Mouse (Mus musculus): ENCODE results near the gene Kcmf1. TPM values are rescaled to one million over a fixed set of nuclear protein-coding genes. Genes with fewer than 3 reads are reported as not detected.
A peak's percentile ranks its signal among the peaks of the same experiment; 100 is the strongest.

Gene Kcmf1
- polyA plus RNA-seq, 1 experiment from 2014 or later = 45.4 TPM

DNA sequence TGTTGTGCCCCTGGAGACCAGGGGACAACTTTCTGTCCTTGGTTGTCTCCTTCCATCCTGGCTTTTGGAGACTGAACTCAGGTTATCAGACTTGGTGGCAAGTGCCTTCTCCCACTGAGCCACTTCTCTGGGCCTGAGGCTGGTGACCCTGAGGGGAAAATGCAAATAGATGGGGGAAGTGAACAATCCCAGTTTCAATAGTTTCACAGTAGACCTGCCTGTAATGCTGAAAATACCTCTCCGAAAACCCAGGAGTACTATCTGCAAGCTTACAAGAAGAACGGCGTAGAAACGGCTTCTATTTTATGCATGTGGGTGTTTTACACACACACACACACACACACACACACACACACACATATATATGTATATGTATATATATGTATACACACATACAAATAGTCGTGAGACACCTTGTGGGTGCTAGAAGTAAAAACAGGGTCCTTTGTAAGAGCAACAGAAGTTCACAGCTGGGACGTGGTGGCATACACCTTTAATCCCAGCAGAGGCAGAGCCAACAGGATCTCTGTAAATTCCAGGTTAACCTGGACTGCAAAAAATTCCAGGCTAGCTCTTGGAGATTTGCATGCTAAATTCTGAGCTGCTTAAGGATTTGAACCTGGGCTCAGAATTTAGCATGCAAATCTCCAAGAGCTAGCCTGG, 14.4 kb upstream of the Kcmf1 start:
- H3K4me2 ChIP-seq (ENCODE audit: low read depth, low read length) = no peak overlapping the region
- 77% methylated on average over 6 of the region's 6 CpGs for WGBS

DNA sequence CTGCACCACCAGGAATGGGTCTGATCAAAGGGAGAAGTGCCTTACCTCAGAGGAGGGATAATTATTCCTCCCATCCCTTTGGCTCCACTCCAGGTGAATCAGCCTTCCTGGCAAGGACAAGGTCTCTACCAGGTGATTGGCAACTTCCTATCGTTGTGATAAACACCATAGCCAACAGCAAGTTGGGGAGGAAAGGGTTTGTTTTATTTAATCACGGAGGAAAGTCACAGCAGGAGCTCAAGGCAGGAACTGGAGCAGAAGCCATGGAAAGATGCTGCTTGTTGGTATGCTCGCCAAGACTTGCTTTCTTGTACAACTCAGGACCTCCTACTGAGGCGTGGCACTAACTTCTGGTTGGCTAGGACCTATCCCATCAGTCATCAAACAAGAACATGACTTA, 11.5 kb upstream of the Kcmf1 start:
- WGBS = 51% methylated on average over 4 of the region's 4 CpGs
- no peaks in the 10 kb centered on the region for H3K27me3 ChIP-seq (replicated peaks; ENCODE audit: control insufficient read depth, insufficient read depth, low read length)
- no peak overlapping the region for H3K9ac ChIP-seq (ENCODE audit: low read depth, low read length)
- no peak overlapping the region for H3K4me2 ChIP-seq (ENCODE audit: low read depth, low read length)
- H3K36me3 ChIP-seq (ENCODE audit: control insufficient read depth, insufficient read depth, low read length) = no peaks in the 10 kb centered on the region
- no peaks in the 10 kb centered on the region for H3K4me1 ChIP-seq (ENCODE audit: control insufficient read depth, insufficient read depth, low read length)
- H3K9me3 ChIP-seq (ENCODE audit: control insufficient read depth, low read length) = no peaks in the 10 kb centered on the region
- H3K27ac ChIP-seq (replicated peaks; ENCODE audit: low read depth, low read length) = no peak overlapping the region
- no peak for ATAC-seq (ENCODE audit: low read depth)
- DNase-seq (ENCODE audit: low spot score) = no peak
- H3K4me3 ChIP-seq (ENCODE audit: low read depth, low read length) = no peak overlapping the region

More for the DNA sequence above, 14.4 kb upstream of the Kcmf1 start:
- Histone ChIP-seq H3K4me1 (ENCODE audit: control insufficient read depth, insufficient read depth, low read length) (no peaks in the 10 kb centered on the region), H3K27ac (replicated peaks; ENCODE audit: low read depth, low read length) (no peak overlapping the region), H3K36me3 (ENCODE audit: control insufficient read depth, insufficient read depth, low read length) (no peaks in the 10 kb centered on the region), H3K27me3 (replicated peaks; ENCODE audit: control insufficient read depth, insufficient read depth, low read length) (no peaks in the 10 kb centered on the region), H3K4me3 (ENCODE audit: low read depth, low read length) (no peak overlapping the region), H3K9ac (ENCODE audit: low read depth, low read length) (no peak overlapping the region), H3K9me3 (ENCODE audit: control insufficient read depth, low read length) (no peaks in the 10 kb centered on the region)
- ATAC-seq (ENCODE audit: low read depth) (no peak), DNase-seq (ENCODE audit: low spot score) (no peak)

GRCm38 (mm10) chr6:72902254-72902990, 2.6 kb upstream of the Kcmf1 start:
- no peaks in the 10 kb centered on the region for H3K9me3 ChIP-seq (ENCODE audit: control insufficient read depth, low read length)
- H3K9ac ChIP-seq (ENCODE audit: low read depth, low read length) = no peak overlapping the region
- no peak for DNase-seq (ENCODE audit: low spot score)
- no peak overlapping the region for H3K4me2 ChIP-seq (ENCODE audit: low read depth, low read length)
- no peaks in the 10 kb centered on the region for H3K27me3 ChIP-seq (replicated peaks; ENCODE audit: control insufficient read depth, insufficient read depth, low read length)
- ATAC-seq (ENCODE audit: low read depth) = no peak
- WGBS = 80% methylated on average over 6 of the region's 6 CpGs
- peaks cover 12% of the 10 kb centered on the region for H3K4me1 ChIP-seq (ENCODE audit: control insufficient read depth, insufficient read depth, low read length)
- H3K27ac ChIP-seq (replicated peaks; ENCODE audit: low read depth, low read length) = no peak overlapping the region
- H3K4me3 ChIP-seq (ENCODE audit: low read depth, low read length) = no peak overlapping the region
- no peaks in the 10 kb centered on the region for H3K36me3 ChIP-seq (ENCODE audit: control insufficient read depth, insufficient read depth, low read length)

- 50% methylated on average over 7 of the region's 7 CpGs for WGBS
Measured at GRCm38 (mm10) chr6:72900952-72901351, 1.2 kb upstream of the Kcmf1 start.

DNA sequence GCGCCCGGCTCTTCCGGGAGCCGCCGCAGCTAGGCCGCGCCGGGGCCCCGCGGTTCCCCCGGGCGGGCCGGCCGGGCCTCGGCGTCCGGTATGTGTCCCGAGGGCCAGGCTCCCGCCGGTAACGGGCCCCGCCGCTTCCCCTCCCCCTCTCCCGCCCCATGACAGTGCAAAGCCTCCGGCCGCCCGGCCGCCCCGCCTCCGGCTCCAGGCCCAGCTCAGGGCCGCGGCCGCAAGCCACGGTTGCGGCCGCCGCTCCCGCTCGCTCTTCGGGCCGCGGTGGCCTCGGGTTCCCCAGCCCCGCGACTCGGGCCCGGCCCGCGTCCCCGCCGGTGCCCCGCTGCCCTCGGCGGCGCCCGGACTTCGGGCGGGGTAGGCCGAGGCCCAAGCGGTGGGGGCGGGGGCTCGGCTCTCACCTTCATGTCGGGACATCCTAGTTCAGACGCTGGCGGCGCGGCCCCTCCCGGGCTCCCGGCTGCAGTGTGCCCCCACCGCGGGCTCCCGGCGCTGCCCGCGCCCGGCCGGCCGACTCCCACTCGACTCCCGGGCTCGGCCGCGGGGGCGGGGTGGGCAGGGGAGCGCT, 488 bp downstream of the Kcmf1 start:
- peak overlapping the region; percentile 99 for H3K4me3 ChIP-seq (ENCODE audit: low read depth, low read length)
- H3K4me2 ChIP-seq (ENCODE audit: low read depth, low read length) = peak overlapping the region; percentile 75
- 0 out of 2 replicates have a peak, but pooled peaks cover 4% of the 10 kb centered on the region for H3K36me3 ChIP-seq (ENCODE audit: control insufficient read depth, insufficient read depth, low read length)
- no peak for DNase-seq (ENCODE audit: low spot score)
- H3K4me1 ChIP-seq (ENCODE audit: control insufficient read depth, insufficient read depth, low read length) = peaks cover 15% of the 10 kb centered on the region
- H3K9ac ChIP-seq (ENCODE audit: low read depth, low read length) = peak overlapping the region; percentile 99
- H3K27me3 ChIP-seq (replicated peaks; ENCODE audit: control insufficient read depth, insufficient read depth, low read length) = no peaks in the 10 kb centered on the region
- H3K9me3 ChIP-seq (ENCODE audit: control insufficient read depth, low read length) = no peaks in the 10 kb centered on the region
- peak overlapping the region; percentile 99 for H3K27ac ChIP-seq (replicated peaks; ENCODE audit: low read depth, low read length)
- peak; percentile 54 for ATAC-seq (ENCODE audit: low read depth)
- WGBS = 0% methylated on average over 6 of the region's 85 CpGs

More at GRCm38 (mm10) chr6:72900952-72901351, 1.2 kb upstream of the Kcmf1 start:
- H3K4me1 ChIP-seq (ENCODE audit: control insufficient read depth, insufficient read depth, low read length) = peaks cover 15% of the 10 kb centered on the region
- no peak overlapping the region for H3K27ac ChIP-seq (replicated peaks; ENCODE audit: low read depth, low read length)
- no peaks in the 10 kb centered on the region for H3K36me3 ChIP-seq (ENCODE audit: control insufficient read depth, insufficient read depth, low read length)
- H3K27me3 ChIP-seq (replicated peaks; ENCODE audit: control insufficient read depth, insufficient read depth, low read length) = no peaks in the 10 kb centered on the region
- peak overlapping the region; percentile 75 for H3K4me2 ChIP-seq (ENCODE audit: low read depth, low read length)
- no peaks in the 10 kb centered on the region for H3K9me3 ChIP-seq (ENCODE audit: control insufficient read depth, low read length)
- DNase-seq (ENCODE audit: low spot score) (no peak), ATAC-seq (ENCODE audit: low read depth) (no peak)
- H3K9ac ChIP-seq (ENCODE audit: low read depth, low read length) = peak overlapping the region; percentile 99
- peak overlapping the region; percentile 99 for H3K4me3 ChIP-seq (ENCODE audit: low read depth, low read length)

DNA sequence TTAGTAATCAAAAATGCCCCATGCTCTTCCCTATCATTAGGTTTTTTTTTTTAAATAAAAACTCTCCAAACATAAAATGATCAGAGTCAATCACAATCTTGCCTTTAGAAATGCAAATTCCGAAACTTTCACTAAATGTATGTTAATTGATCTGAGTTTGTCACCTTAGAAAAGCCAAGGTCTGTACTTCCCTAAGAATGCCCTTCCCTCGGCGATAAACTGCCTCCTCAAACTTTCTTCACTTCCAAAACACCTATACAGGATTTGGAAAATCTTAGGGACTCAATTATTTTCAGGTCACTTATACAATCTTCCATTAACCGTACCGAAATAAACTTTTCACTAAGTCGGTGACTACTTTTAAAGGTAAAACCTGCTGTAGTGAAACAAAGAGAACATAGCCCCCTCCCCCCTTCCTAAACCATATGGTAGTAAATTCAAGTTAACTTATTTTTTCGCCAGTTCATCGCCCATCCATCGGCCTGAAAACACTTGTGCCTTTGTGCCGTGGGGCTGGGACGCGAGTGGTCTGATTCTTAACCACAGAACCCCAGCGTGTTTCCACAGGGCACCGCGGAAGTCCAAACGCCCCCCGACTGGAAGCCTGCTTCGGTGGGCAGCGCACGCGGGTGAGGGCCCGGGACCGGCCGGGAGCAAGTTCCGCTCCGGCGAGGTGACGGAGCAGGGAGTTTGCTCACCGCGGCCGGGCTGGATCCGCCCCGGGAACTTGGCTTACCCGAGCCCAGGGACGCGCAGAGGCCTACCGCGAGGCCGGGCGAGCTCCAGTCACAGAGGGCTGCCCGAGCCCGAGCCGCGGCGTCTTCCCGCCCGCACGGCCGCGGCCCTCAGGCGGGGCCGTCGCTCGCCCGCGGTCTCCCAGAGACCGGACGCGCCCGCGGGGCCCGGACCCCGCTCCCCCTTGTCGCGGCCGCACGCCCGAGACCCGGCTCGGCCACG, 1.3 kb downstream of the Kcmf1 start:
- WGBS = under 1% methylated on average over 28 of the region's 71 CpGs
- peak overlapping the region; percentile 75 for H3K4me2 ChIP-seq (ENCODE audit: low read depth, low read length)

GRCm38 (mm10) chr6:72895000-72895399, 4.8 kb downstream of the Kcmf1 start:
- Histone ChIP-seq H3K4me3 (ENCODE audit: low read depth, low read length) (no peak overlapping the region), H3K9me3 (ENCODE audit: control insufficient read depth, low read length) (no peaks in the 10 kb centered on the region), H3K9ac (ENCODE audit: low read depth, low read length) (no peak overlapping the region), H3K4me1 (ENCODE audit: control insufficient read depth, insufficient read depth, low read length) (peaks cover 9% of the 10 kb centered on the region), H3K27ac (replicated peaks; ENCODE audit: low read depth, low read length) (no peak overlapping the region), H3K27me3 (replicated peaks; ENCODE audit: control insufficient read depth, insufficient read depth, low read length) (no peaks in the 10 kb centered on the region), H3K36me3 (ENCODE audit: control insufficient read depth, insufficient read depth, low read length) (0 out of 2 replicates have a peak, but pooled peaks cover 7% of the 10 kb centered on the region), H3K4me2 (ENCODE audit: low read depth, low read length) (no peak overlapping the region)
- 66% methylated on average over 3 of the region's 3 CpGs for WGBS
- DNase-seq (ENCODE audit: low spot score) = no peak
- no peak for ATAC-seq (ENCODE audit: low read depth)

More for the DNA sequence above, 1.3 kb downstream of the Kcmf1 start:
- Histone ChIP-seq H3K9me3 (ENCODE audit: control insufficient read depth, low read length) (no peaks in the 10 kb centered on the region), H3K36me3 (ENCODE audit: control insufficient read depth, insufficient read depth, low read length) (0 out of 2 replicates have a peak, but pooled peaks cover 7% of the 10 kb centered on the region), H3K4me3 (ENCODE audit: low read depth, low read length) (peak overlapping the region; percentile 99), H3K27me3 (replicated peaks; ENCODE audit: control insufficient read depth, insufficient read depth, low read length) (no peaks in the 10 kb centered on the region), H3K9ac (ENCODE audit: low read depth, low read length) (peak overlapping the region; percentile 99), H3K4me1 (ENCODE audit: control insufficient read depth, insufficient read depth, low read length) (peaks cover 15% of the 10 kb centered on the region), H3K27ac (replicated peaks; ENCODE audit: low read depth, low read length) (peak overlapping the region; percentile 99)
- DNase-seq (ENCODE audit: low spot score) (peak; percentile 62), ATAC-seq (ENCODE audit: low read depth) (peak; percentile 56)

DNA sequence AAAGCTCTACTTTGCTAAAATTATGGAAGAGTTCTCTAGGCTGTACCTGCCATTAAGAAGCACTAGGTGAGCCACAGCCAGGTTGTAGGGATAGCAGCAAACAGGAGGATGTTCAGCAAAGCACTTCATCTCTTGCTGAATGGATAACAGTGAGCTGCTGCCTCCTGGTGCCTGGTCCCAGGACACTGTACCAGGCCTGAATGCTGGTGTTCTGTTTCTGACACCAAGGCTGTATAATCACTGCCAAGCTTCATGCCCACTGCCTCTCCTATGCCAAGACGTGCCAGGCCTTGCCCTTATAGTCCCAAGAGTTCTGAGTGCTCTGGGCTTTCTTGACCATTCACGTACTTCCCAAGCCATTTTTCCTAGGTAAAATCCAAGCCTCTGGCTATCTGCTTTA, 8.5 kb downstream of the Kcmf1 start:
- DNase-seq (ENCODE audit: low spot score) (no peak), ATAC-seq (ENCODE audit: low read depth) (no peak)
- no peak overlapping the region for H3K4me3 ChIP-seq (ENCODE audit: low read depth, low read length)
- no peak overlapping the region for H3K9ac ChIP-seq (ENCODE audit: low read depth, low read length)
- no peak overlapping the region for H3K27ac ChIP-seq (replicated peaks; ENCODE audit: low read depth, low read length)
- WGBS = 88% methylated on average over 2 of the region's 2 CpGs
- H3K9me3 ChIP-seq (ENCODE audit: control insufficient read depth, low read length) = no peaks in the 10 kb centered on the region
- H3K4me2 ChIP-seq (ENCODE audit: low read depth, low read length) = no peak overlapping the region
- 0 out of 2 replicates have a peak, but pooled peaks cover 7% of the 10 kb centered on the region for H3K36me3 ChIP-seq (ENCODE audit: control insufficient read depth, insufficient read depth, low read length)
- peaks cover 4% of the 10 kb centered on the region; the same call in 1 of the 2 replicates for H3K4me1 ChIP-seq (ENCODE audit: control insufficient read depth, insufficient read depth, low read length)
- H3K27me3 ChIP-seq (replicated peaks; ENCODE audit: control insufficient read depth, insufficient read depth, low read length) = no peaks in the 10 kb centered on the region

Data from embryonic facial prominence, embryonic 14.5 days (tissue).